Mouse (Mus musculus) CD4-positive, CD25-positive, alpha-beta regulatory T cell, adult 4 months (primary cell): Measurements from ENCODE around the gene Prkag2. TPM values are rescaled to one million over a fixed set of nuclear protein-coding genes. Genes with fewer than 3 reads are reported as not detected.
"Not testable (repeated sequence)": the region's sequence is repeated elsewhere in the genome, so short reads cannot be mapped to it uniquely, and the experiment has no call there.

Source experiments
- ATAC-seq: one replicate; pipeline ENCODE4 v1.8.0; 2017
- polyA plus RNA-seq, 2 experiments: library from polyadenylated mRNA; unstranded; fragments of 100-300 nt; shearing (Covaris generic); gene quantifications; one replicate each; pipeline ENCODE4 v1.2.1; 2017

Prkag2 gene
- polyA plus RNA-seq, 2 experiments from 2014 or later = 22.7 to 26.9 TPM

- ATAC-seq = no peak
Measured at GRCm38 (mm10) chr5:25085170-25085569, 15.3 kb downstream of the Prkag2 start.

GRCm38 (mm10) chr5:25083816-25084215, 16.6 kb downstream of the Prkag2 start:
- ATAC-seq = no peak

- ATAC-seq = peak; percentile 35
Measured at GRCm38 (mm10) chr5:25082542-25082941, 17.9 kb downstream of the Prkag2 start.

- peak; percentile 92 for ATAC-seq
Measured at GRCm38 (mm10) chr5:25081545-25081944, 18.9 kb downstream of the Prkag2 start.

- no peak for ATAC-seq
Measured at GRCm38 (mm10) chr5:25080994-25081393, 19.4 kb downstream of the Prkag2 start.

- ATAC-seq = no peak
Measured at GRCm38 (mm10) chr5:25080438-25080945, 19.9 kb downstream of the Prkag2 start.

GRCm38 (mm10) chr5:25079766-25080265, 20.6 kb downstream of the Prkag2 start:
- no peak for ATAC-seq

- no peak for ATAC-seq
Measured at GRCm38 (mm10) chr5:25077873-25078651, 22.4 kb downstream of the Prkag2 start.

- not testable (repeated sequence) for ATAC-seq
Measured at GRCm38 (mm10) chr5:25077258-25077657, 23.2 kb downstream of the Prkag2 start.

GRCm38 (mm10) chr5:25075623-25076022, 24.8 kb downstream of the Prkag2 start:
- ATAC-seq = no peak

GRCm38 (mm10) chr5:25069815-25070214, 30.6 kb downstream of the Prkag2 start:
- ATAC-seq = no peak

GRCm38 (mm10) chr5:25067122-25067521, 33.3 kb downstream of the Prkag2 start:
- ATAC-seq = no peak

- ATAC-seq = no peak
Measured at GRCm38 (mm10) chr5:25064270-25065232, 35.9 kb downstream of the Prkag2 start.

- ATAC-seq = no peak
Measured at GRCm38 (mm10) chr5:25062506-25063132, 37.8 kb downstream of the Prkag2 start.

GRCm38 (mm10) chr5:25058853-25059741, 41.3 kb downstream of the Prkag2 start:
- ATAC-seq = no peak

GRCm38 (mm10) chr5:25058417-25058816, 42.0 kb downstream of the Prkag2 start:
- no peak for ATAC-seq

GRCm38 (mm10) chr5:25055288-25055687, 45.2 kb downstream of the Prkag2 start:
- ATAC-seq = no peak

- no peak for ATAC-seq
Measured at GRCm38 (mm10) chr5:25053971-25054658, 46.3 kb downstream of the Prkag2 start.

GRCm38 (mm10) chr5:25050827-25051226, 49.6 kb downstream of the Prkag2 start:
- ATAC-seq = no peak

- ATAC-seq = no peak
Measured at GRCm38 (mm10) chr5:25047670-25048069, 52.8 kb downstream of the Prkag2 start.

GRCm38 (mm10) chr5:25046762-25047161, 53.7 kb downstream of the Prkag2 start:
- no peak for ATAC-seq
